Mouse (Mus musculus) stomach, embryonic 16.5 days (tissue): Measurements from ENCODE around the gene Rapgef5. TPM values are rescaled to one million over a fixed set of nuclear protein-coding genes. Genes with fewer than 3 reads are reported as not detected.

ENCODE experiments used
- ATAC-seq: fragments of 200-750 bp; cut with Nextera tagmentation; 2 replicates; pipeline ENCODE4 v1.8.0; 2017; ENCODE audit warnings: moderate number of reproducible peaks, moderate TSS enrichment; ENCODE audit not compliant: insufficient read depth, low FRiP score
- H3K27ac ChIP-seq: fragments of 300-500 bp; sonication (generic); 2 replicates; pipeline ENCODE4 v1.5.1; 2014; ENCODE audit warnings: low read length
- H3K27me3 ChIP-seq: fragments of 300-500 bp; sonication (generic); 2 replicates; pipeline ENCODE4 v1.6.1; 2014; ENCODE audit warnings: low read length, control low read depth, mixed read lengths; ENCODE audit not compliant: control insufficient read depth, insufficient read depth
- H3K36me3 ChIP-seq: fragments of 300-500 bp; sonication (generic); 2 replicates; pipeline ENCODE4 v1.6.1; 2014; ENCODE audit warnings: low read length; ENCODE audit not compliant: control insufficient read depth, insufficient read depth
- H3K4me1 ChIP-seq: fragments of 300-500 bp; sonication (generic); 2 replicates; pipeline ENCODE4 v1.6.1; 2014; ENCODE audit warnings: low read length, control low read depth, mixed read lengths; ENCODE audit not compliant: control insufficient read depth, insufficient read depth
- H3K4me2 ChIP-seq: fragments of 300-500 bp; sonication (generic); 2 replicates; pipeline ENCODE4 v1.6.1; 2014; ENCODE audit warnings: low read depth, low read length, mixed read lengths
- H3K4me3 ChIP-seq: fragments of 300-500 bp; sonication (generic); replicated peaks from 2 replicates; pipeline ENCODE4 v1.5.1; 2014; ENCODE audit warnings: mild to moderate bottlenecking, low read length
- H3K9ac ChIP-seq: fragments of 300-500 bp; sonication (generic); 2 replicates; pipeline ENCODE4 v1.6.1; 2014; ENCODE audit warnings: low read length
- H3K9me3 ChIP-seq: fragments of 300-500 bp; sonication (generic); replicated peaks from 2 replicates; pipeline ENCODE4 v1.6.1; 2016; ENCODE audit warnings: low read length, control low read depth; ENCODE audit not compliant: control insufficient read depth
- WGBS: fragments of 180-500 bp; shearing (Covaris S2); extraction: QIAGEN DNeasy Blood & Tissue Kit; methylation state at CpG from one replicate; pipeline ENCODE4 v1.1.7; 2014; 5-methylcytosine and 5-hydroxymethylcytosine counted together
- polyA plus RNA-seq: library from polyadenylated mRNA; unstranded; fragments of >200 nt; fragmentation: Nextera tagmentation; extraction: Ambion mirVana; gene quantifications from 2 replicates; pipeline ENCODE4 v1.2.1, GENCODE M21; 2015

The Rapgef5 gene
- polyA plus RNA-seq, 1 experiment from 2014 or later = 8.3 TPM

DNA sequence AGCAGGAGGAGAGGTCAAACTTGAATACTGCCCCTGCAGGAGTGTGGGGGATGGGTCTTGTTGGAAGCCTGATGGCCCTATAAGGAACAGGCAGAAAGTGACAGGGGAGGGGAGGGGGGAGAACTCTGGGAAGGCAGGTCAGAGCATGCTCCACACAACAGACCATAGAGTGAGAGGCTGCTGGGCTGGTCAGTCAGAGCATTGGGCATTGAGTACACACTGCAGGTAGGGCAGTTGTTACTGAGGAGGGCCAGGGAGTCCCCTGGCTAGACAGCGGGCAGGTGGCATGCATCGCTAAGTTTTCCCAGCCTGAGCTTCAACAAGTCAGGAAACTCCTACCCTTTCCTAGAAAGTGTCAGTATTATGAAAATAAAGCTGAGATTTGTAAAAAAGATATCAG is 106.7 kb downstream of the Rapgef5 start:
- ATAC-seq = no peak
- Histone ChIP-seq H3K9me3 (no peaks in the 10 kb centered on the region), H3K36me3 (no peaks in the 10 kb centered on the region), H3K27ac (no peak overlapping the region), H3K4me3 (no peak overlapping the region), H3K4me1 (no peaks in the 10 kb centered on the region), H3K27me3 (no peaks in the 10 kb centered on the region), H3K9ac (no peak overlapping the region), H3K4me2 (no peak overlapping the region)
- WGBS = 86% methylated on average over 2 of the region's 2 CpGs

DNA sequence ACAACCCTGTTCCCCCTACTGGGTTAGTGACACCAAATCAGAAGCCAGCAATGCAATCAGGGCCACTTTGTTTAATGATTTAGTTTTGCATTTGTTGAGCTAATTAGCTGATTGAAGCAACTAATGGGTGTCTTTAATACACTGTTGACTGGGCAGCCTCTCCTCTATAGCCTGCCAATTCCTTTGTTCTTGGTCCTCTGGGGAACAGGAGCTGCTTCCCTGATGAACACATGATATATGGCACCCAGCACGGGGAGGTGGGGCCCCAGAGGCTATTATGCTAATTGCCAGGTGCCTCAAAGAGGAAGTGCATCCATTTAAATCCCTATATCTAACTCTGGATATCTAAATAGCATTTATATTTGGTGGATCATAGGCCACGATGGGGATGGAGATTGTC is 111.0 kb downstream of the Rapgef5 start:
- Histone ChIP-seq H3K4me1 (no peaks in the 10 kb centered on the region), H3K4me3 (no peak overlapping the region), H3K9ac (no peak overlapping the region), H3K36me3 (no peaks in the 10 kb centered on the region), H3K9me3 (no peaks in the 10 kb centered on the region), H3K27me3 (no peaks in the 10 kb centered on the region), H3K27ac (no peak overlapping the region), H3K4me2 (no peak overlapping the region)
- WGBS = 31% methylated on average over 2 of the region's 2 CpGs
- ATAC-seq = no peak

DNA sequence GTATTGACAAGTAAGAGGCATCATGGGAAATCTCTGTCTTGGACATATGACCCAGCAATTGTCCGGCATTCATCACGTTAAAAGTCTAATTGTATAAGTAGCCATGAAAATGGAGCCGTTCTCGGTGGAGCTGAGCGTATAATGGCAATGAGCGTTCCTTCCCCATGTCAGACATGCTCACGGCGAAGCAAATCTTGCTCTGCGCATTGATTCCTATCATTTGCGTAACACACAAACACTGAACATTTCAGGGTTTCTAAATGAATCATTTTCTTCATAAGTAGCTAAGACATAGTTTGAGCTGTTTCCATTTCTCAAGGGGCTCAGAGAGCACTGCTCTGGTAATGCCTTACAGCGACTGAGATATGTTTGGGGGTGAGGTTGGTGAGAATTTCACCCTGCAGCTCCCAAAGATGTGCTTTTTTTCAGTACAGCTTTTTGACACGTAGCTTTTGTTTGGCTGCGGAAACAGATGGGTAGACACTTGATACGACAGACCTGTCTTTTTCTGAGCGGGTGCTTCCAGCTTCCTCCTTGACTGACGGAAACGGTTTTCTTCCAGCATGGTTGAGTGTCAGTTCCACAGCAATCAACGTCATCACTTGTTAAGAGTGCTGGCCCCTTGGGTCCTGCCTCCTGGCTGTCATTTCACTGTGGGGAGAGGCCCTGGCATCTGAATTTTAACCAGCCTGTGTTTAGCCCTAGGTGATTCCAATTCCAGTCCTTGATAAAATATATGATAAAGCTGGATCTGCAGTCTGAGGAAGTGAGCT is 112.2 kb downstream of the Rapgef5 start:
- 80% methylated on average over 18 of the region's 18 CpGs for WGBS
- H3K27me3 ChIP-seq = no peaks in the 10 kb centered on the region
- no peaks in the 10 kb centered on the region for H3K9me3 ChIP-seq
- H3K9ac ChIP-seq = no peak overlapping the region
- no peak overlapping the region for H3K4me3 ChIP-seq
- ATAC-seq = no peak
- H3K4me2 ChIP-seq = no peak overlapping the region
- no peaks in the 10 kb centered on the region for H3K36me3 ChIP-seq
- no peak overlapping the region for H3K27ac ChIP-seq
- H3K4me1 ChIP-seq = no peaks in the 10 kb centered on the region

DNA sequence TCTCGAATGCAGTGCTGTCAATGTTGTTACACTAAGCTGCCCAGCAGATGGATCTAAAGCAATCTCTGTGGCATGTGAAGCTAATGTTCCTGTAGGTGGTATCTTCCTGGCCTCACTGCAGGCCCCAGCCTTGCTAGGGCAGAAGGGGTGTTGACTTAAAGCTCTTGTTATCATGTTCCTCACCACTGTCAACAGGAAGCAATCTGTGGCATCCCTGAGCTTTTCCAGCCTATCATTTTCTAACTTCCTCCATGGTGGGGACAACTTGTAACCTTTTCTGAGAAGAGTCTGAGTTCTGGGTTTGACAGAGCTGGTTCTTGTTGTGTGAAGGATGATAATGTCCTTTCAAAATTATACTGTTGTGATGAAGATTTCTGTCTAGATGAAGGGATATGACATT is 115.9 kb downstream of the Rapgef5 start:
- H3K9ac ChIP-seq = no peak overlapping the region
- H3K27me3 ChIP-seq = no peaks in the 10 kb centered on the region
- H3K36me3 ChIP-seq = no peaks in the 10 kb centered on the region
- H3K9me3 ChIP-seq = no peaks in the 10 kb centered on the region
- no peak overlapping the region for H3K27ac ChIP-seq
- H3K4me3 ChIP-seq = no peak overlapping the region
- H3K4me1 ChIP-seq = no peaks in the 10 kb centered on the region
- H3K4me2 ChIP-seq = no peak overlapping the region
- 47% methylated on average over 1 of the region's 1 CpGs for WGBS
- no peak for ATAC-seq

DNA sequence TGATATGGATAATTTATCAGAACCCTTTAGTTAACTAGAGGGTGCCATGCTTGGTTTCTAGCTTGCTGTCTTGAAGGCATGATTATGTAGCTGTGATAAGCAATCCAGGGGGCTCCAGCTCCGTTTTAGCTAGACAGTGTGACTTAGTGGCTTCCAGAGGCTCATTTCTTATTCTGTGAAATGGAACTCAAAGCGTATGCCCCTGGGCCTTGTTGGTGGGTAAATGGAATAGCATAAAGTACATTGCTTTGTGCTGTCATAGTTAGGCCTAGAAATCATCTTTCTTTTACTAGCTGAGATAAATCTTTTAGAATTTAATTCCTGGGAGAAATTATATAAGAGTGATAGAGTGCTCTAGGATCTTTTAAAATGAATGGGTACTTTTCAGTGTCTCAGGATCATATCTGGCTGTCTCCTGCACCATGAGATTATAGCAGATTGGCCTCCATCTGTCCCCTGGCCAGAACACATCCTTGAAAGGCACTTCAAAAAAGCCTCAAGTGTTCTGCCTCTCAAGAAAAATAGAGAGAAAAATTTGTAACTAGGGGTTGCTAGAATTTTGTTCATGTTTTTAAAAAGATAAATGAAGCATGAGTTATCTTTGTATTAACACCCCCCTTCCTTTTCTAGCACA is 120.0 kb downstream of the Rapgef5 start:
- Histone ChIP-seq H3K27ac (no peak overlapping the region), H3K9ac (no peak overlapping the region), H3K4me2 (no peak overlapping the region), H3K27me3 (no peaks in the 10 kb centered on the region), H3K4me3 (no peak overlapping the region), H3K4me1 (0 out of 2 replicates have a peak, but pooled peaks cover 2% of the 10 kb centered on the region), H3K9me3 (no peaks in the 10 kb centered on the region), H3K36me3 (no peaks in the 10 kb centered on the region)
- WGBS = 74% methylated on average over 2 of the region's 2 CpGs
- no peak for ATAC-seq

DNA sequence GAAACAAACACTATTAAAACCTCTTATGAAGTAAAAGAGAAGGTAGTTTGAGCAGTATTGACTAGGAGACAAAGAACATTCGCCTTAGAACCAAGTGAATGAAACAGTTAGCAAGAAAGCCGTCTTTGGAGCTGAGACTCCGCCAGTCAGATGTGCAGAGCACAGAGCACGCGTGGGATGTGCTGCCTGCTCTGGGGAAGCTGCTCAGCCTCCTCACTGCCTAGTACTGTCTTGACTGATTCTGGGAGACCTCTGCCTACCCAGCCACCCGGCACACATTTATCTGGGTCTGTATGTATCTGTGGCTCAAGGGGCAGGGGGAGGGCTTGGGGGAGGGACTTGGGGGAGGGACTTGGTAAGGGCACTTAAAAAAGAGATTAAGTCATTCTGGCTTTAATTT is 120.7 kb downstream of the Rapgef5 start:
- H3K9ac ChIP-seq = no peak overlapping the region
- 0 out of 2 replicates have a peak, but pooled peaks cover 2% of the 10 kb centered on the region for H3K4me1 ChIP-seq
- H3K4me3 ChIP-seq = no peak overlapping the region
- H3K36me3 ChIP-seq = no peaks in the 10 kb centered on the region
- no peak for ATAC-seq
- no peak overlapping the region for H3K27ac ChIP-seq
- H3K4me2 ChIP-seq = no peak overlapping the region
- WGBS = 57% methylated on average over 6 of the region's 6 CpGs
- no peaks in the 10 kb centered on the region for H3K27me3 ChIP-seq
- H3K9me3 ChIP-seq = no peaks in the 10 kb centered on the region

DNA sequence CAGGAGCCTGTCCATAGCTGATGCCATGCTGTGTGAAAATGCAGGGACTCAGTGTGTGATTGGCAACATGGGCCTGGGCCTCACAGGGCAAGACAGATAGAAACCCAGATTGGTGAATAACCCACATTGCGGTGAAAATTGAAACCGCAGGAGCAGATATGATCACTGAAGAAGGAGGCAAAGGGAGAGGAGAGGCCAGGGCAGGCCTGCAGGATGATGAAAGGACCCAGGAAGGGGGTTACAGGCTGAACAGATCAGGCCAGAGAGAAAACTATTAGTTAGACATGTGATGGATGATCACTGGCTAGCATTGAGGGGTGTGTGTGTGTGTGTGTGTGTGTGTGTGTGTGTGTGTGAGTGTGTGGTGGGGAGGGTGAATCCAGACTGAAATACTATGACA is 122.6 kb downstream of the Rapgef5 start:
- Histone ChIP-seq H3K27ac (no peak overlapping the region), H3K4me3 (no peak overlapping the region), H3K9me3 (no peaks in the 10 kb centered on the region), H3K4me2 (no peak overlapping the region), H3K4me1 (0 out of 2 replicates have a peak, but pooled peaks cover 2% of the 10 kb centered on the region), H3K27me3 (no peaks in the 10 kb centered on the region), H3K36me3 (no peaks in the 10 kb centered on the region), H3K9ac (no peak overlapping the region)
- 63% methylated on average over 2 of the region's 2 CpGs for WGBS
- no peak for ATAC-seq

DNA sequence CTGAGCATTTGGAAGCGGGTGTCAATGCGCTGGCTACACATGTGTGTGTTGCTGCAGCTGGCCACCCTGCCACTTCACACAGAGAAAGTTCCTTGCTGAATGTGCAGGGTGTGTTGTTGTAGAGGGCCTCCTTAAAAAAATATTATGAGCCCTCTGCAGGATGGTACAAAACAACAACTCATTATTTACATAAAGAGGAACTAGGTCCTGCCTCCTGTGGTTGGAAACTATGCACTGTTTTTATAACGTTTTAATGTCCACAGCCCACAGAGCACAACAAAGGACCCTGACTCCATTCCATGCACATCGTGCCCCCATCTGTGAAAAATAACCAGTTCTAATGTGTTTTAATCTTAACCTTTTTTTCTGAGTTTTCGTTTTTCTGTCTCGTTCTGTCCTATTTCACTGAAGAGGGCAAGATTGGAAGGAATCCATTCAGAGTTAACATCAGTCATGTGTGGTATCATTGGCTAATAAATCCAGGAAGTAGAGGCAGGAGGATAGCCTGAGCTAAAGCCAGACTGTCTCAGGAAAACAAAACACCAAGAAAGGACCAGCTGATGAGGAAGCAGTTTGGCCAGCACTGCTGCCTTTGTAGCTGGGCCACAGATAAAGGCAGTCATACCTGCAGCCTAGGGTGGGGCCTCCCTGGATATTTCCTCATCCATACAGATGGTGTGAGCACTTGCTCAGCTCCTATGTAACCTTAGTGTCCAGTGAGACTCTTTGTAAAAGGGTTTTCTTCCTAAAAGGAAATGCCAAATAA is 123.3 kb downstream of the Rapgef5 start:
- WGBS = 62% methylated on average over 6 of the region's 6 CpGs
- Histone ChIP-seq H3K36me3 (no peaks in the 10 kb centered on the region), H3K9ac (no peak overlapping the region), H3K4me2 (no peak overlapping the region), H3K9me3 (no peaks in the 10 kb centered on the region), H3K27ac (no peak overlapping the region), H3K4me1 (0 out of 2 replicates have a peak, but pooled peaks cover 2% of the 10 kb centered on the region), H3K27me3 (no peaks in the 10 kb centered on the region), H3K4me3 (no peak overlapping the region)
- peak; percentile 58; the same call in 1 of the 2 replicates for ATAC-seq

DNA sequence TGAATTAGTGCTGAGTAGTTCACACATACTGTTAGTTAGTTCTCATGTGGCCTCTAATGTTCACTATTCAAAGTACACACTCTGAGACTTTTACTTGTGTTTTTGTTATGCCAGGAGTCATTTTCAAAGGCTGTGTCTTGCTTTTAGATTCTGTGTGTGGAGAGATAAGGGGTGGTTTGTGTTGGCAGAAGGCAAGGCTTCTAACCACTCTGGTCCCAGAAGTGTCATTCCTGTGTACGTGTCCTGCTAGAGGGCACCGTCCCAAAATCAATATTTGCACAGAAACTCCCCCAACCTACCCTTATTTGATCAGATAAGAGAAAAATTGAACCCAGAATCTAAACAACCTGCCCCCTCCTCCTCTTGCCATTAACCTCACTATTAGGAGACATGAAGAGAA is 126.2 kb downstream of the Rapgef5 start:
- 0 out of 2 replicates have a peak, but pooled peaks cover 2% of the 10 kb centered on the region for H3K4me1 ChIP-seq
- 45% methylated on average over 2 of the region's 2 CpGs for WGBS
- no peak overlapping the region for H3K27ac ChIP-seq
- H3K9ac ChIP-seq = no peak overlapping the region
- peak; percentile 47; the same call in 1 of the 2 replicates for ATAC-seq
- no peak overlapping the region for H3K4me2 ChIP-seq
- no peak overlapping the region for H3K4me3 ChIP-seq
- H3K36me3 ChIP-seq = no peaks in the 10 kb centered on the region
- no peaks in the 10 kb centered on the region for H3K9me3 ChIP-seq
- H3K27me3 ChIP-seq = no peaks in the 10 kb centered on the region
